Mouse (Mus musculus) right cerebral cortex, adult 18-20 months (tissue): ENCODE results near the gene Gm9602.
"Not testable (repeated sequence)": the region's sequence is repeated elsewhere in the genome, so short reads cannot be mapped to it uniquely, and the experiment has no call there.

Source experiments
- DNase-seq: peaks from one replicate; pipeline ENCODE4 v3.0.0; 2022; ENCODE audit warnings: mixed read lengths

The Gm9602 gene

DNA sequence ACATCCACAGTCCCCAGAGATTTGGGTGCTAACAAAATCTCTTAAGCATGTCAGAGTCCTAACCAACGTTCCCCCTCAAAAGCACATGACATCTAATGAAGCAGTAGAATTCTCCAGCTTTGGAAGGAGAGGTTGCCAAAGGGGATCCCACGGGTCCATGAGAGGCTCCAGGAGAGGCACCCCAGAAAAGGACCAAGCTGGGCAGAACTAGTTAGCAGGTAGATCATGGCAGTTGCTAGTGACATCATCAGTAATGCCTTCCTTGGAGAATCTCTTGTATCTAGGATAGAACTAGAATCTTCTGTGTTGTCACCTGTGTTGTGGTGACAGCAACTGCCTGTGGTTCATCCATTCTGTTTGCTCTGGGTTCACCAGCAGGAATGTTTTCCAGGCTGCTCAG lies at the start of gene Gm9602:
Gene Gm9602, plus strand, starts transcription at position 301 of the 400 bp plus-strand sequence.
- not testable (repeated sequence) for DNase-seq

- DNase-seq = not testable (repeated sequence)
These were observed 30.3 kb downstream of the Gm9602 start for GRCm38 (mm10) chr14:4806421-4806820.

GRCm38 (mm10) chr14:4821950-4822349 lies 45.8 kb downstream of the Gm9602 start:
- DNase-seq = not testable (repeated sequence)
